Mouse (Mus musculus) bone marrow macrophage, adult 2 months (primary cell): ENCODE results near the gene Mapk7. TPM values are rescaled to one million over a fixed set of nuclear protein-coding genes. Genes with fewer than 3 reads are reported as not detected.

Experiments used
- H3K27ac ChIP-seq: 2 replicates; pipeline ENCODE4 v1.5.1; 2012; ENCODE audit warnings: low read depth, low read length; ENCODE audit not compliant: insufficient read depth
- H3K4me1 ChIP-seq: 2 replicates; pipeline ENCODE4 v1.6.1; 2012; ENCODE audit warnings: low read length; ENCODE audit not compliant: control insufficient read depth, insufficient read depth
- H3K4me3 ChIP-seq: 2 replicates; pipeline ENCODE4 v1.5.1; 2012; ENCODE audit warnings: mild to moderate bottlenecking, low read length, moderate library complexity; ENCODE audit not compliant: insufficient read depth
- CTCF ChIP-seq: IDR thresholded peaks from 2 replicates; pipeline ENCODE4 v1.5.1; 2012; ENCODE audit warnings: low read depth, mild to moderate bottlenecking, low read length, moderate library complexity
- POLR2A ChIP-seq: IDR thresholded peaks from 2 replicates; pipeline ENCODE4 v1.6.1; 2012; ENCODE audit warnings: mild to moderate bottlenecking, low read depth, low read length, borderline replicate concordance
- polyA plus RNA-seq: library from polyadenylated mRNA; stranded (reverse); fragments of >200 nt; gene quantifications from 2 replicates; pipeline ENCODE4 v1.2.4, GENCODE M21; 2012; ENCODE audit not compliant: missing spikeins, insufficient read depth, insufficient read length

Mapk7 gene
- polyA plus RNA-seq, 1 experiment: 25.9 TPM

DNA sequence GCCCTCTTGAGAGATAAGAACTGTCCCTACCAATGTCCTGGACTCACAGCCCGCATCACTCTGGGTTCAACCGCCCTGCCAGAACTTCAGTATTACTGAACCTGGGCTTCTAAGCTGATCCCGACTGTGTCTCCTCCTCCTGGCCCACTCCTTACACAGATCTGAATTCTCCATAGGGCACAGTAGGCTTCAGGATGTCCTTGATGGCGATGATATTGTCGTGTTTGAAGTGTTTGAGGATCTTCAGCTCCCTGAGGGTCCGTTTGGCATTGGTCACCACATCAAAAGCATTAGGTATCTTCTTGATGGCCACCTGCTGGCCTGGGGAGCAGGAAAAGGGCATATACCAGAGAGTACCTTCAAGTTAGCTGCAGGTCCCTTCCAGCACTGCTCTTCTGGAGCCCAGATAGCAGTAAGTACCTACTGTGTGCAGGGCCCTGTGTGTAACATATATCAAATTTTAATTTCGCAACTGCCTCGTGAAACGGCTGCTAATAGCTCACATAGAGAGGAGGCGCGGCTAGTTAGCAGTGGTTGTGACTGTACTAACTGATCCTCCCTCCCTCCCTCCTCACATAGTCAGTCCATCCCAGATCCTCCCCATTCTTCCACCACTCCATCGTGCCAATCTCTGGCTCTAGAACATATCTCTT lies 1.3 kb downstream of the Mapk7 start:
- Histone ChIP-seq H3K4me3 (peak overlapping the region; percentile 98), H3K4me1 (peaks cover 24% of the 10 kb centered on the region), H3K27ac (peak overlapping the region; percentile 75)
- TF ChIP-seq POLR2A: no peak
- TF ChIP-seq CTCF: no peak

DNA sequence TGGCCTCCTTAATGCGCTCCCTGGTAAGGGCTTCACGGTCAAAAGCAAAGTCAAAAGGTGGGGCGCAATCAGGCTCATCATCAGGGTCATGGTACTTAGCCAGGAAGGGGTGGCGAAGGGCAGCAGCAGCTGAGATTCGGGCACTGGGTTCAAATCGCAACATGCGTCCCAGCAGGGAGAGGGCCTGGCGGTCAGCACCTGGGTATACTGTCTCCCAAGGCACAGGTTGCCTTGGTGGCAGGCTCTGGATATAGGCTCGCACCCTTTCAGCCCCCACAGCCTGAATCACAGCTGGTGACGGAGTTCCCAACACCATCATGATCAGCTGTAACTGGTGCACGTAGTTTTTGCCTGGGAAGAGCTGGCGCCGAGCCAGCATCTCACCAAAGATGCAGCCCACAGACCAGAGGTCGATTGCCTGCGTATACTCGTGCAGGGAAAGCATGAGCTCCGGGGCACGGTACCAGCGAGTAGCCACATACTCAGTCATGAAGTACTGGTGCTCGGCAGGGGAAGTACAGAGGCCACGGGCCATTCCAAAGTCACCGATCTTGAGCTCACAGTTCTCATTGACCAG lies 3.2 kb downstream of the Mapk7 start:
- H3K27ac ChIP-seq: no peak overlapping the region
- H3K4me3 ChIP-seq: no peak overlapping the region
- no peak for TF ChIP-seq CTCF
- TF ChIP-seq POLR2A: no peak
- peaks cover 16% of the 10 kb centered on the region for H3K4me1 ChIP-seq

DNA sequence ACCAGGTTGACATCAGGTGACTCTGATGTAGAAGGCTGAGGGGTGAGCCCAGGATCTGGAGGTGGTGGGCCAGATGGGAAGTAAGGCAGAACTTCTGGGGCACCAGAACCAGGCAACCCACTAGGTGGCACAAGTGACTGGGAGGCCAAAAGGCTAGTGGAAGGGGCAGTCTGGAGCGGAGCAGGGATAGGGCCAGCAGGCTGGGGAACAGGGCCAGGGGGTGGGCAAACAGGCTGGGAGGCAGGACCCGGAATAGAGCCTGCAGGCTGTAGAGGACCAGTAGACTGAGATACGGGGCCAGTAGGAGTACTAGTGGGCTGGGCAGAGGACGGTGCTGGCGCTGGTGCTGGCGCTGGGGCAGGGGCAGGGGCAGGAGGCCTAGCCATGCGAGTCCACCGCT lies 4.3 kb downstream of the Mapk7 start:
- no peak overlapping the region for H3K27ac ChIP-seq
- no peak for TF ChIP-seq CTCF
- TF ChIP-seq POLR2A: no peak
- no peak overlapping the region for H3K4me3 ChIP-seq
- H3K4me1 ChIP-seq: peaks cover 7% of the 10 kb centered on the region

DNA sequence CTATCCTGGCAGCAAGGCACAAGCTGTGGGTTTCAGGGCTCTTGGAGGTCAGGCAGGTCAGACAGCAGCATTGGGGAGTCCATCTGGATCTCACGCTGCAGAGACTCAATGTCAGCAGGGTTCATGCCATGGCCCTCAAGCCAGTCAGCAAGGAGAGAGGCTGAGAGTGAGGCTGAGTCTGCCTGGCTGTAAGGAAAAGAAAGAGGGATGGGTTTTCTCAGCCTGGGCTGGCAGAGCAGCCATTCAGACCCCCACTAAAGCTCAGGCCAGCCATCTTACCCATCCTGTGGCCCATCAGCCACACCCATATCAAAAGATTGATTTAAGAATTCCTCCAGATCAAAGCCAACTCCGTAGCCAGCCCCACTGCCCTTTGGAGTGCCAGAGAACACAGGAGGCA lies 5.1 kb downstream of the Mapk7 start:
- no peak for TF ChIP-seq CTCF
- no peak for TF ChIP-seq POLR2A
- Histone ChIP-seq H3K27ac (no peak overlapping the region), H3K4me1 (peaks cover 6% of the 10 kb centered on the region; the same call in 1 of the 2 replicates), H3K4me3 (no peak overlapping the region)

DNA sequence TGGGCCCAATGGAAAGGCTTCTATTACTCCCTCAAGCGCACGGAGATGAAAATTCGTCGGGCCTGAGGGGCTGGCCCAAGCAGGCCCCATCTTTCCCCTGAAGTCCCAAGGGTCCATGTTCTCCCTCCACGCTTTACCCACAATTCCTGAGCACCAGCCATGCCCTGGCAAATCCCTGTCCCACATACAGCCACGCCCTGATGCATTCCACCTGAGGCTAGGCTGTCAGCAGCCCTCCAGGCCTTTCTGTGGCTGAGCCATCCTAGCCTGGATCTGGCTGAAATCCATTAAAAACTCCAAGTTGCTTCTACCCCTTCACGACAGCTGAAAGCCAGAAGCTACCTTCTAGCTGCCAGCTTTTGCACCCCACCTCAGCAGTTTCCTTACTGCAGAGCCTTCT lies 6.3 kb downstream of the Mapk7 start:
- Histone ChIP-seq H3K4me1 (peaks cover 4% of the 10 kb centered on the region; the same call in 1 of the 2 replicates), H3K4me3 (no peak overlapping the region), H3K27ac (no peak overlapping the region)
- TF ChIP-seq POLR2A (no peak), CTCF (no peak)

DNA sequence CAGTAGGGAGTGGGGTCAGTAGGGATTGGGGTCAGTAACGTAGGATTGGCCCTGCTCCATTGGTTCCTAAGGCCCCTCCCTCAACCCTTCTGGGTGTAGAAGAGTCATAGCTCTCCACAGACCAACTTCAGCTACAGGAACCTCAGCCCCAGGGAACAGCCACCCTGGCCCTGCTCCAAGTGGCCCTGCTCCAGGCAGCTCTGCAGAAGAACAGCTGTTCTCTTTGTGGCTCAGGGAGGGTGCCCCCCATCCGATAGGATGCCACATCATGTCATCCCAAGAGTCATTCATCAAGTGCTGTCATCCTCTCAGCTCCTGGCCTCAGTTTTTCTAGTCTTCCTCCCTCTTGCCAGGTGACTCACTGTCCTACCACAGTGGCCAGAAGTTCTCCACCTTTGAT lies 6.8 kb downstream of the Mapk7 start:
- no peak for TF ChIP-seq CTCF
- no peak for TF ChIP-seq POLR2A
- H3K4me3 ChIP-seq: no peak overlapping the region

DNA sequence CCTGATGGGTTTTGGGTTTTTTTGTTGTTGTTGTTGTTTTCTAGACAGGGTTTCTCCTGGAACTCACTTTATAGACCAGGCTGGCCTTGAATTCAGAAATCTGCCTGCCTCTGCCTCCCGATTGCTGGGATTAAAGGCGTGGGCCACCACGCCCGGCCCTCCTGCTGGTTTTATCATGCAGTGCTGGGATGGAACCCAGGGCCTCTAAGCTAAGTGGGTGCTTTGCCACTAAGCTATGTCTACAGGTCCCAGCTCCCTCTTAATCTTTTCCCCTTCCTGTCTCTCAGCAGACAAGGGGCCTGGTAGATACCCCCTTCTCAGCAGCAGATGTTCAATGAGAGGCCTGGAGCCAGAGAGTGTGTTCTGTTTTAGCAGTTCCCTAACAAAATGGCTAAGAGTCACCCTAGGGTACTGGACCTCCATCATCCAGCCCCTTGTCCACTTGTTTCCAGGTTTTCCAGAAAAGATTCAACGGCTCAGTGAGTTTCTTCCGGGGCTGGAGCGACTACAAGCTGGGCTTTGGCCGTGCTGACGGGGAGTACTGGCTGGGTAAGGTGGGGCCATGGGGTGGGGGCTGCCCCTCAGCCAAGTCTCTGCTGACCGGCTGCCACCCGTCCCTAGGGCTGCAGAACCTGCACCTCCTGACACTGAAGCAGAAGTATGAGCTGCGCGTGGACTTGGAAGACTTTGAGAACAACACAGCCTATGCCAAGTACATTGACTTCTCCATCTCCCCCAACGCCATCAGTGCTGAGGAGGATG lies 7.6 kb downstream of the Mapk7 start:
- no peak overlapping the region for H3K27ac ChIP-seq

More for the DNA sequence above, 6.8 kb downstream of the Mapk7 start:
- Histone ChIP-seq H3K4me1 (no peaks in the 10 kb centered on the region; the same call in 1 of the 2 replicates), H3K27ac (no peak overlapping the region)

DNA sequence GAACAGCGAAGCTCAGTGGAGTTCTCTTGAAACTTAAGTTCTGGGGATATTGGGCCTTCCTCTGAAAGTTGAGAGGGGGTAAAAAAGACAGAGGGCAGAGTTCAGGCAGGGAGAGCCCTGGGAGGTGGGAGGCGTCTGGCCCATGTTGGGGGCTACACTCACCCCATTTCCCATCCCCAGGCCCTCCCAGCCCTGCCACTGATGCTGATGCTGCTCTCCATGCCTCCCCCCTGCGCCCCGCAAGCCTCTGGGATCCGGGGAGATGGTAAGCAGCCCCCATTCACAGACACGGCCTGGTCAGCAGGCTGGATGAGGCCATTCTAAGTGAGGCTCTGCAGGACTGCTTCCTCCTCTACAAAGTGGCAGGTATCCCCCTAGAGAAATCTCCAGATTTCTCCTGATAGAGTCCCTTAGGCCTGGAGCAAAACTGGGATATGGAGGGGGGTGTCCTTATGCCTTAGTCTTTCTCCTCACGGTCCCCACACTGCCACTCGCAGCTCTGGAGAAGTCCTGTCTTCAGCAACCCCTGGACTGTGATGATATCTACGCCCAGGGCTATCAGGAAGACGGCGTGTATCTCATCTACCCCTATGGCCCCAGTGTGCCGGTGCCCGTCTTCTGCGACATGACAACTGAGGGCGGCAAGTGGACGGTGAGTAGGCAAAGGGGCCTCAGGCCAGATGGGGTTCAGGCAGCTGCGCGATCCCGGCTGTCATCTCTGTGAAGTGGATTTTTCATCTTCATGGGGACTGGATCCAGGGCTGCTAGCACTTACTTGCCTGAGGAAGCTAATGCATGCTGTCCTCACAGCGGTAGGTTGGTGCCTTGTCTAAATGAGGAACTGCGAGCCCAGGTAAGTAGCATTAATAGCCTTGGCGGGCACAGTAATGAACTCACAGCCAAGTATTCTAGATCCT lies 8.4 kb downstream of the Mapk7 start:
- TF ChIP-seq POLR2A (no peak), CTCF (no peak)
- no peak overlapping the region for H3K27ac ChIP-seq
- no peak overlapping the region for H3K4me3 ChIP-seq
- no peaks in the 10 kb centered on the region for H3K4me1 ChIP-seq

More for the DNA sequence above, 7.6 kb downstream of the Mapk7 start:
- no peak overlapping the region for H3K4me3 ChIP-seq
- no peaks in the 10 kb centered on the region for H3K4me1 ChIP-seq
- TF ChIP-seq POLR2A: no peak
- no peak for TF ChIP-seq CTCF
